Mouse (Mus musculus): Measurements from ENCODE around the gene Lmx1b. TPM values are rescaled to one million over a fixed set of nuclear protein-coding genes. Genes with fewer than 3 reads are reported as not detected.

Lmx1b gene
- polyA plus RNA-seq, 1 experiment from 2014 or later = 9.3 TPM

- no peak for ATAC-seq
- DNase-seq (ENCODE audit: low read depth, low spot score) = no peak
- H3K27me3 ChIP-seq = no peaks in the 10 kb centered on the region
- ChIA-PET POLR2A (no interaction called here), CTCF (no interaction called here)
- no peak for TF ChIP-seq CTCF (IDR thresholded peaks at IDR 0.05)
- in situ Hi-C loops (cut with MboI; ENCODE audit: low pct_unique_long_range_greater_than_20kb) = no loop called here
Observed at GRCm38 (mm10) chr2:33636117-33636521, 4.2 kb downstream of the Lmx1b start.

GRCm38 (mm10) chr2:33635323-33636116 lies 4.8 kb downstream of the Lmx1b start:
- DNase-seq (ENCODE audit: low read depth, low spot score) (no peak), ATAC-seq (no peak)
- POLR2A ChIA-PET = no interaction called here
- no peaks in the 10 kb centered on the region for H3K27me3 ChIP-seq
- in situ Hi-C loops (cut with MboI; ENCODE audit: low pct_unique_long_range_greater_than_20kb) = no loop called here
- CTCF ChIA-PET = no interaction called here
- TF ChIP-seq CTCF (IDR thresholded peaks at IDR 0.05) = no peak

DNA sequence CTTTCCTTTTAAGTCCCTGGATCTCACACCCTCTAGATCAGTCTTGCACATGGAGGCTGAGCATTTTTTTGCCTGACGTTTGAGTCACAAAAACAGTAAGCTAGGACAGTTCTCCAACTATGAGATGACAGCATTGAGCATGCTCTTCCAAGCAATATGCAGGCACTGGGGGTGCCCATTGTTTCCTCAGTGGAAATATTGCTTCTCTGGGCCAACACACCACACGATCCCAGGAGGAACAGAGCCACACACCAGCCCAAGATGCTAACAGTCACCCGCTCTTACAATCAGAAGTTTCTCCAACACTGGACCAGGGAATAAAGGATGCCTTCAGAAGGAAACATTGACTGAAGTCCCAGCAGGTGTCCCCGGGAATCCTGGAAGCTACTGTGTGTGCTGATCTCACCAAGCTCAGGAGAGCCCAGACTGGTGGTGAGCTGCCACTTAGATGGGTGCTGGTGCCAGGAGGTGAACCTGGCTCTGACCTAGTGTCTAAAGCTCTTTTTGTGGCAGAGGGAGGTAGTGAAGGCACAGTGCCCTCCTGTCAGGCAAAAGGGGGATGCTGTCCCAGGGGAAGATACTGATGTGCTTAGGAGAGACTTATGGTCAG lies 5.7 kb downstream of the Lmx1b start:
- ChIA-PET POLR2A (no interaction called here), CTCF (no interaction called here)
- ATAC-seq = no peak
- in situ Hi-C loops (cut with MboI; ENCODE audit: low pct_unique_long_range_greater_than_20kb) = no loop called here
- no peak for DNase-seq (ENCODE audit: low read depth, low spot score)
- TF ChIP-seq CTCF (IDR thresholded peaks at IDR 0.05) = no peak
- no peaks in the 10 kb centered on the region for H3K27me3 ChIP-seq

GRCm38 (mm10) chr2:33633955-33634354 lies 6.4 kb downstream of the Lmx1b start:
- no peaks in the 10 kb centered on the region for H3K27me3 ChIP-seq
- CTCF ChIA-PET = no interaction called here
- TF ChIP-seq CTCF (IDR thresholded peaks at IDR 0.05) = no peak
- ATAC-seq (no peak), DNase-seq (ENCODE audit: low read depth, low spot score) (no peak)
- POLR2A ChIA-PET = no interaction called here
- in situ Hi-C loops (cut with MboI; ENCODE audit: low pct_unique_long_range_greater_than_20kb) = no loop called here

DNA sequence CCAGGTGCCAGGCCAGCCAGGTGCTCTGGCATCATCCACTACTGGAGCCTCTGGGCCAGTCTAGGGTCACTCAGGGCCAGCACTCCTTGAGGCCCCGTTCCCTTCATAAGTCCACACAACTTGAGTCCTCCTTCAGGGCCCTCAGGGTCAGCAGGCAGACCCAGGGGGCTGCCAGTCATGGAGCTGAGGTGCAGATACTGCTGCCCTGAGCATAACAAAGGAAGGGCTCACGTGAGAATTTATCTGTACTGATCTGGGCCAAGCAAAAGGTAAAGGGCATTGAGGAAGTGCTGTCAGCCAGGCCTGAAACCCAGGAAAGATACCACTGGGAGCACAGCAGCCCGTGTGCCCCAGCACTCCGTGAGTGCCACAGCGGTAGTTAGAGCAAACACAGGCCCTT lies 7.1 kb downstream of the Lmx1b start:
- DNase-seq (ENCODE audit: low read depth, low spot score) (no peak), ATAC-seq (no peak)
- H3K27me3 ChIP-seq = no peaks in the 10 kb centered on the region
- ChIA-PET POLR2A (no interaction called here), CTCF (no interaction called here)
- in situ Hi-C loops (cut with MboI; ENCODE audit: low pct_unique_long_range_greater_than_20kb) = no loop called here
- TF ChIP-seq CTCF (IDR thresholded peaks at IDR 0.05) = no peak

GRCm38 (mm10) chr2:33632551-33633059 lies 7.7 kb downstream of the Lmx1b start:
- in situ Hi-C loops (cut with MboI; ENCODE audit: low pct_unique_long_range_greater_than_20kb) = no loop called here
- ATAC-seq (no peak), DNase-seq (ENCODE audit: low read depth, low spot score) (no peak)
- H3K27me3 ChIP-seq = no peaks in the 10 kb centered on the region
- POLR2A ChIA-PET = no interaction called here
- CTCF ChIA-PET = no interaction called here
- TF ChIP-seq CTCF (IDR thresholded peaks at IDR 0.05) = no peak

GRCm38 (mm10) chr2:33631708-33632343 lies 8.5 kb downstream of the Lmx1b start:
- DNase-seq (ENCODE audit: low read depth, low spot score) (no peak), ATAC-seq (no peak)
- in situ Hi-C loops (cut with MboI; ENCODE audit: low pct_unique_long_range_greater_than_20kb) = no loop called here
- ChIA-PET CTCF (no interaction called here), POLR2A (no interaction called here)
- TF ChIP-seq CTCF (IDR thresholded peaks at IDR 0.05) = no peak
- H3K27me3 ChIP-seq = no peaks in the 10 kb centered on the region

- POLR2A ChIA-PET = no interaction called here
- in situ Hi-C loops (cut with MboI; ENCODE audit: low pct_unique_long_range_greater_than_20kb) = no loop called here
- no peaks in the 10 kb centered on the region for H3K27me3 ChIP-seq
- CTCF ChIA-PET = interaction anchor here (1.3 kb wide), 1 partner anchor 13 kb away, joined by 3 read pairs; no protein-coding TSS in a partner anchor
- DNase-seq (ENCODE audit: low read depth, low spot score) (no peak), ATAC-seq (no peak)
- TF ChIP-seq CTCF (IDR thresholded peaks at IDR 0.05) = no peak
Observed at GRCm38 (mm10) chr2:33631022-33631707, 9.1 kb downstream of the Lmx1b start.

GRCm38 (mm10) chr2:33630081-33631021 lies 10.0 kb downstream of the Lmx1b start:
- no peak for DNase-seq (ENCODE audit: low read depth, low spot score)
- ATAC-seq = no peak
- H3K27me3 ChIP-seq = no peaks in the 10 kb centered on the region
- ChIA-PET CTCF (interaction anchor here (1.3 kb wide), 1 partner anchor 14 kb away, joined by 3 read pairs; no protein-coding TSS in a partner anchor), POLR2A (no interaction called here)
- no peak for TF ChIP-seq CTCF (IDR thresholded peaks at IDR 0.05)
- in situ Hi-C loops (cut with MboI; ENCODE audit: low pct_unique_long_range_greater_than_20kb) = no loop called here

- POLR2A ChIA-PET = no interaction called here
- ATAC-seq (no peak), DNase-seq (ENCODE audit: low read depth, low spot score) (no peak)
- H3K27me3 ChIP-seq = no peaks in the 10 kb centered on the region
- in situ Hi-C loops (cut with MboI; ENCODE audit: low pct_unique_long_range_greater_than_20kb) = no loop called here
- no peak for TF ChIP-seq CTCF (IDR thresholded peaks at IDR 0.05)
- CTCF ChIA-PET = interaction anchor here (1.3 kb wide), 1 partner anchor 15 kb away, joined by 3 read pairs; no protein-coding TSS in a partner anchor
Observed at GRCm38 (mm10) chr2:33629641-33630040, 10.7 kb downstream of the Lmx1b start.

All from Patski (cell line).